Mouse (Mus musculus) gastrocnemius, postnatal 14 days (tissue): Measurements from ENCODE around the gene Ank2. TPM values are rescaled to one million over a fixed set of nuclear protein-coding genes. Genes with fewer than 3 reads are reported as not detected.

ENCODE experiments used
- DNase-seq: peaks from one replicate; pipeline ENCODE4 v3.0.0; 2021; ENCODE audit warnings: mixed read lengths
- intact Hi-C: fragments of 180-260 bp; cut with DNase I; formaldehyde crosslinking; loops from one replicate; pipeline ENCODE4 v1.15.1; 2025; ENCODE audit warnings: low total_unique reads
- microRNA-seq, 2 experiments: library from miRNA; unstranded; fragments of <30 nt; microRNA quantifications; one replicate each; pipeline ENCODE4 v1.2.0; 2021
- total RNA-seq, 2 experiments: library from RNA; stranded (reverse); gene quantifications; 2 replicates each; pipeline ENCODE4 v1.2.3; 2021

The Ank2 gene
- total RNA-seq, 2 experiments from 2014 or later: 98.1 to 119 TPM

GRCm38 (mm10) chr3:126918805-126919473 lies 580.2 kb downstream of the Ank2 start:
- DNase-seq: no peak
- intact Hi-C loops: no loop called here

GRCm38 (mm10) chr3:126916381-126916780 lies 582.8 kb downstream of the Ank2 start:
- no peak for DNase-seq
- intact Hi-C loops: no loop called here

- peak; percentile 18 for DNase-seq
- intact Hi-C loops: no loop called here
These were observed 595.6 kb downstream of the Ank2 start for GRCm38 (mm10) chr3:126903543-126903942.

GRCm38 (mm10) chr3:126886644-126887043 lies 612.5 kb downstream of the Ank2 start:
- no peak for DNase-seq

GRCm38 (mm10) chr3:126886090-126886489 lies 613.1 kb downstream of the Ank2 start:
- DNase-seq: no peak

More at GRCm38 (mm10) chr3:126886644-126887043, 612.5 kb downstream of the Ank2 start:
- intact Hi-C loops: no loop called here

GRCm38 (mm10) chr3:126878233-126878632 lies 620.9 kb downstream of the Ank2 start:
- intact Hi-C loops: no loop called here
- DNase-seq: no peak

More at GRCm38 (mm10) chr3:126886090-126886489, 613.1 kb downstream of the Ank2 start:
- intact Hi-C loops: no loop called here

Small RNAs within 50 kb of the gene (microRNA-seq; reads per million reads assigned to microRNA genes)
- gene Gm44494: 0 reads per million in 2 experiments
- 0.32 to 0.50 reads per million in 2 experiments for gene Mir302a
- 0 to 0.50 reads per million in 2 experiments for gene Mir302b
- 0 reads per million in 2 experiments for gene Mir302c
- gene Mir302d: 1.5 to 2.2 reads per million in 2 experiments
- 0 reads per million in 2 experiments for gene Mir367

Other genes with a start within 250 kb of the Ank2 start
- gene Larp7, start 54.0 kb upstream of the Ank2 start, total RNA-seq: 10 to 100 TPM; 10.8 to 12.3 TPM
- gene Zgrf1, start 54.1 kb upstream of the Ank2 start, total RNA-seq: 1 to 10 TPM in 1 of 2 experiments, under 1 TPM in 1; 1.00 to 1.4 TPM
- gene Neurog2, start 133.8 kb upstream of the Ank2 start, total RNA-seq: not detected